Mouse (Mus musculus) embryonic facial prominence, embryonic 11.5 days (tissue): ENCODE data around the gene Tmem170. TPM values are rescaled to one million over a fixed set of nuclear protein-coding genes. Genes with fewer than 3 reads are reported as not detected.
"Not testable (repeated sequence)": the region's sequence is repeated elsewhere in the genome, so short reads cannot be mapped to it uniquely, and the experiment has no call there.

Source experiments
- ATAC-seq: fragments of 200-750 bp; cut with Nextera tagmentation; replicated peaks from 2 replicates; pipeline ENCODE4 v1.8.0; 2017; ENCODE audit warnings: low read depth; ENCODE audit not compliant: insufficient number of reproducible peaks, low FRiP score, low TSS enrichment
- DNase-seq: peaks from one replicate; pipeline ENCODE4 v3.0.0-alpha.2; 2015; ENCODE audit warnings: low spot score
- H3K27ac ChIP-seq: fragments of 300-500 bp; sonication (generic); replicated peaks from 2 replicates; pipeline ENCODE4 v1.5.1; 2014; ENCODE audit warnings: mild to moderate bottlenecking, low read depth, low read length, control low read depth
- H3K27me3 ChIP-seq: fragments of 300-500 bp; sonication (generic); 2 replicates; pipeline ENCODE4 v1.6.1; 2014; ENCODE audit warnings: mild to moderate bottlenecking, low read length, moderate library complexity, mixed read lengths; ENCODE audit not compliant: control insufficient read depth, insufficient read depth
- H3K36me3 ChIP-seq: fragments of 300-500 bp; sonication (generic); replicated peaks from 2 replicates; pipeline ENCODE4 v1.6.1; 2014; ENCODE audit warnings: low read depth, mild to moderate bottlenecking, low read length, moderate library complexity, mixed read lengths; ENCODE audit not compliant: control insufficient read depth, insufficient read depth
- H3K4me1 ChIP-seq: fragments of 300-500 bp; sonication (generic); 2 replicates; pipeline ENCODE4 v1.6.1; 2014; ENCODE audit warnings: low read length, mixed read lengths; ENCODE audit not compliant: control insufficient read depth, insufficient read depth
- H3K4me2 ChIP-seq: fragments of 300-500 bp; sonication (generic); 2 replicates; pipeline ENCODE4 v1.6.1; 2014; ENCODE audit warnings: low read depth, mild to moderate bottlenecking, control low read depth, low read length, moderate library complexity
- H3K4me3 ChIP-seq: fragments of 300-500 bp; sonication (generic); 2 replicates; pipeline ENCODE4 v1.5.1; 2014; ENCODE audit warnings: low read depth, low read length, control low read depth
- H3K9ac ChIP-seq: fragments of 300-500 bp; sonication (generic); replicated peaks from 2 replicates; pipeline ENCODE4 v1.6.1; 2014; ENCODE audit warnings: mild to moderate bottlenecking, control low read depth, low read length
- H3K9me3 ChIP-seq: fragments of 300-500 bp; sonication (generic); replicated peaks from 2 replicates; pipeline ENCODE4 v1.6.1; 2016; ENCODE audit warnings: mild to moderate bottlenecking, low read length, inconsistent platforms, mixed read lengths; ENCODE audit not compliant: control insufficient read depth
- WGBS: fragments of 180-500 bp; shearing (Covaris S2); extraction: QIAGEN DNeasy Blood & Tissue Kit; methylation state at CpG from one replicate; pipeline ENCODE4 v1.1.7; 2014; 5-methylcytosine and 5-hydroxymethylcytosine counted together
- polyA plus RNA-seq: library from polyadenylated mRNA; unstranded; fragments of >200 nt; fragmentation: Nextera tagmentation; extraction: Ambion mirVana; gene quantifications from 2 replicates; pipeline ENCODE4 v1.2.1, GENCODE M21; 2014

The Tmem170 gene
- polyA plus RNA-seq, 1 experiment from 2014 or later: 7.7 TPM

DNA sequence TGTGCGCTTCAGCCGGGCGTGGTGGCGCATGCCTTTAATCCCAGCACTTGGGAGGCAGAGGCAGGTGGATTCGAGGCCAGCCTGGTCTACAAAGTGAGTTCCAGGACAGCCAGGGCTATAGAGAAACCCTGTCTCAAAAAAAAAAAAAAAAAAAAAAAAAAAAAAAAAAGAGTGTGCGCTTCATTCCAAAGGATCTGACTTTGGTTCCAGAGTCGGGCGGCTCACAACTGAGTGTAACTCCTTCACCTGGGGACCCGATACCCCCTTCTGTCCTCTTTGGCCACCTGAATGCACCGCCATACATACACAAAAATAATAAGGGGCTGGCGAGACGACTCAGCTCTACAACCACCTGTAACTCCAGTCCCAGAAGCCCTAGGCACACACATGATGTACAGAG is 23.3 kb downstream of the Tmem170 start:
- H3K4me1 ChIP-seq, H3K36me3 ChIP-seq, H3K27me3 ChIP-seq, ATAC-seq, DNase-seq, H3K9me3 ChIP-seq, H3K27ac ChIP-seq: not testable (repeated sequence)
- WGBS: 61% methylated on average over 12 of the region's 12 CpGs
- peak overlapping the region; percentile 82 for H3K9ac ChIP-seq
- H3K4me3 ChIP-seq: peak overlapping the region; percentile 87
- peak overlapping the region; percentile 24 for H3K4me2 ChIP-seq

DNA sequence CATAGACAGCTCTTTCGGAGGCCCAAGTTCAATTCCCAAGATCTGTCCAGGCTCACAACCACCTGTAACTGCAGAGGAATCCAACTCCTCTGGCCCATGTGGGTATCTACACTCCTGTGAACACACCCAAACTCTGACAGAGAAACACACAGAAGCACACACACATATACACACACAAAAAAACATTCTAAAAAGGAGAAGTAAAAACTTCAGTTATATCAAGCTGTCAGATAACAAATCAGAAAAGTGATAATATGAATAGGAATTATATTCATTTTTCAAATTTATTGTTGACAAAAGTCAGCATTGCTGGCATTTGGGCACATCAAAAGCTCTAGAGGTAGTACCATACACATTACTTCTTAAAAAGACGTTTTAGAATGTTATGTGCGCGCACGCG is 29.8 kb downstream of the Tmem170 start:
- no peaks in the 10 kb centered on the region; the same call in 1 of the 2 replicates for H3K36me3 ChIP-seq
- H3K27me3 ChIP-seq: no peaks in the 10 kb centered on the region
- no peaks in the 10 kb centered on the region for H3K4me1 ChIP-seq
- no peak for ATAC-seq
- H3K27ac ChIP-seq: no peak overlapping the region
- DNase-seq: no peak
- no peak overlapping the region for H3K4me3 ChIP-seq
- no peak overlapping the region for H3K4me2 ChIP-seq
- H3K9ac ChIP-seq: no peak overlapping the region
- H3K9me3 ChIP-seq: no peaks in the 10 kb centered on the region
- 95% methylated on average over 6 of the region's 6 CpGs for WGBS

DNA sequence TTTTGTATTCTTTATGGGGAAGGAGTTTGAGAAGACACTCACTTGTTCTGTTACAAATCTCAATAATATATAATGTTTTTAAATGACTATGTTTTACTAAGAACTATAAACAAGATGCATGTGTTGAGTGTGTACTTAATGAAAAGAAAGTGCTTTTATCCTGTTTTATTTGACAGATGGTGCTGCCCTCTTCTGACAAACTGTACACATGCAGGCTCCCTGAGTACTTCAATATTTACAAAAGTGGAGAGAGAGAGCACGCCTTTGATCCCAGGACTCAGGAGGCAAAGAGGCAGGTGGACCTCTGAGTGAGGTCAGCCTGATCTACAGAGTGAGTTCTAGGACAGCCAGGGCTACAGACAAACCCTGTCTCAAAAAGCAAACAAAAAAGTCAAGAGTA is 41.0 kb downstream of the Tmem170 start:
- 53% methylated on average over 1 of the region's 1 CpGs for WGBS
- Histone ChIP-seq H3K4me2 (no peak overlapping the region), H3K36me3 (no peaks in the 10 kb centered on the region), H3K9ac (no peak overlapping the region), H3K27ac (no peak overlapping the region), H3K4me1 (no peaks in the 10 kb centered on the region), H3K4me3 (no peak overlapping the region), H3K27me3 (no peaks in the 10 kb centered on the region), H3K9me3 (no peaks in the 10 kb centered on the region)
- ATAC-seq (no peak), DNase-seq (peak; percentile 41)

DNA sequence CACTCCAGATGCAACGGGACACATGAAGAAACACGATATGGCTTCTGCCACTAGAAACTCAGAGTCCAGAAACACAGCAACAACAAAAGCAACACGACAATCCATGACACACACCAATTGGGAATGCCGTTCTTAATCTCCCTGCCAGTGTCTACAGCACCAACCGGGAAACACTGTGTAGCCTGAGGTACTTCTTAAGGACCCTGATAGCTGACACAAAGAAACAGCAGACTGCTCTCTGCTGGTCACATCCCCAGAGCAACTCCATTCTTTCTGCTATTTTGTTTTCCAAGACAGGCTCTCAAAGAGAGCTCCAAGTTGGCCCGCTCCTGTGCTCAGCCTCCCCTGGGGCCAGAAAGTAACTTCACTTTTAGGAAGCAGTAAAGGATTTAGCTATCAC is 42.5 kb downstream of the Tmem170 start:
- DNase-seq: no peak

DNA sequence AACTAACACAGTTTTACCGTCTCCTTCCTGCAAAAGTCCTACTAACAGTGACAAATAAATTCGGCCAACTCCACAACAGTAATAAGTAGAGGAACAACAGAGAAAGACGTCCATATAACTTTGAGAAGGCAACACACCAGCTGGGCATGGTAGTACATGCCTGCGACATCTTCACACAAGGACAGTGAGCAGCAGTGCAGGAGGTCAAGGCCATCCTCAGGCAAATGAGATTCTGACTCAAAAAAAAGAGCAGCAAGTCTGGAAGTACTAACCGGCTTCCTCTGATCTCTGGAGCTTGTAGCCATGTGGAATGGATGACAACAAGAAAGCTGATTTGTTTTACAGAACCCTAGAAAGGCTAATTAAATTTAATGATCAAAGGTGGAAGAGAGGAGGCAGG is 43.6 kb downstream of the Tmem170 start:
- Histone ChIP-seq H3K27me3 (no peaks in the 10 kb centered on the region), H3K4me3 (no peak overlapping the region), H3K9ac (no peak overlapping the region), H3K9me3 (no peaks in the 10 kb centered on the region), H3K36me3 (no peaks in the 10 kb centered on the region), H3K4me1 (no peaks in the 10 kb centered on the region), H3K27ac (no peak overlapping the region), H3K4me2 (no peak overlapping the region)
- DNase-seq: no peak
- ATAC-seq: no peak
- WGBS: 76% methylated on average over 5 of the region's 5 CpGs

More for the DNA sequence above, 42.5 kb downstream of the Tmem170 start:
- H3K4me2 ChIP-seq: no peak overlapping the region
- no peaks in the 10 kb centered on the region for H3K4me1 ChIP-seq
- no peaks in the 10 kb centered on the region for H3K27me3 ChIP-seq
- no peak for ATAC-seq
- H3K4me3 ChIP-seq: no peak overlapping the region
- H3K9me3 ChIP-seq: no peaks in the 10 kb centered on the region
- 59% methylated on average over 6 of the region's 6 CpGs for WGBS
- H3K36me3 ChIP-seq: no peaks in the 10 kb centered on the region
- H3K9ac ChIP-seq: no peak overlapping the region
- H3K27ac ChIP-seq: no peak overlapping the region

DNA sequence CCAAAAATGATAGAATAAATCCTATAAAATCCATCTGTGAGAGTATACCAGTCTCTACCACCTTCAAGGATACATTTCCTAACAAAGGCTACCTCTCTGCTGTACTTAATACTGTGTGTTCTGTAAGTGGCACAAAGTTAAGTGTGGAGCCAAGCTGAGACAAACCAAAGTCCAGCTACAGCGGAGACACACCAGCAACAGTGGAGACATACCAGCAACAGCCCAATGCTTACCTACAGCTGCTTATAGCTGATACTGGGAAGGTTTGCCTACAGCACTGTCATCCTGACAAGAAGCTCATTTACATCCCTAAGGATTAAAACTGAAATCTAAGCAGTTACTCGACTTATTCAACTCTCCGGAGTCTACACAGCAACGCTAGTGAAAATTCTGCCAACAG is 44.6 kb downstream of the Tmem170 start:
- Histone ChIP-seq H3K36me3 (no peaks in the 10 kb centered on the region), H3K27ac (no peak overlapping the region)

DNA sequence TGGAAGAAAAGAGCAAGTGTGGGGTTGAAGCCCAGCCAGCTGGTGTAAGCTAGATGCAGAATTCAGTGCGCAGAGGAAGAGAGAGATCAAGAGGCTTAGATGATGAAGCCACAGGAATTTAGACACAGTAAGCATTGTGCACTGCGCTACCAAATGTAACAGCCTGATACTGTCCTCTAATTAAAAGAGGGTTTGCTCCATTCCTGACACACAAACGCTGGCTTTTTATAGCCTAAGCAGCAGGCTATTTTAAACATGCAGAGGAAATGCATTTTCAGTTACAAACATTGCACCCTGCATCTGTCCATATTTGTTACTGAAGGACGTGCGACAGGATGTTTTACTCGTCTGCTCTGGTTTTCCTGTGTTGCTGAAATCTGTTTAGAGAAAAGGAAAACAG is 48.0 kb downstream of the Tmem170 start:
- no peak overlapping the region for H3K27ac ChIP-seq
- ATAC-seq (no peak), DNase-seq (no peak)
- H3K4me1 ChIP-seq: no peaks in the 10 kb centered on the region
- H3K9me3 ChIP-seq: no peaks in the 10 kb centered on the region
- H3K9ac ChIP-seq: no peak overlapping the region
- 80% methylated on average over 6 of the region's 6 CpGs for WGBS
- no peaks in the 10 kb centered on the region for H3K36me3 ChIP-seq
- no peaks in the 10 kb centered on the region for H3K27me3 ChIP-seq
- H3K4me3 ChIP-seq: no peak overlapping the region
- H3K4me2 ChIP-seq: no peak overlapping the region

More for the DNA sequence above, 44.6 kb downstream of the Tmem170 start:
- WGBS: 80% methylated on average over 4 of the region's 4 CpGs
- Histone ChIP-seq H3K27me3 (no peaks in the 10 kb centered on the region), H3K4me1 (no peaks in the 10 kb centered on the region), H3K9me3 (no peaks in the 10 kb centered on the region), H3K4me2 (no peak overlapping the region), H3K9ac (no peak overlapping the region), H3K4me3 (no peak overlapping the region)
- ATAC-seq (no peak), DNase-seq (no peak)

DNA sequence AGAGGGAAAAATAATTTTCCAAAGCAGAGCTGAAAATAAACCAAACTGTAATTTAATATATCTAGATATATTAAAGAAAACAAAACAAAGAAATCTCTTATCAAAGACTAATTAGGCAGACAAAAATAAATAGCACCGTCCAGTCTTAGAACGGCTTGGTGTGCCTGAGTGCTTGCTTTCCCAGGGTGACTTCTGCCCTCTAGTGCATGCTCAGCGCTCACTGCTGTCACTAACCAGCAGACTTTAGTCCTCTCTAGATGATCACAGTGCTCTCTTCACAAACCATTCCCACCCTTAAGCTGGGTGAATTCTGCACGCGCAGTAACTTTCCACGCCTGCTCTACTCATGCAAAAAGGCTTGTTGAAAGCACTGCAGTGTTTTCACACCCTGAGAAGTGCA is 51.3 kb downstream of the Tmem170 start:
- H3K4me1 ChIP-seq: no peaks in the 10 kb centered on the region
- no peak overlapping the region for H3K4me2 ChIP-seq
- H3K27ac ChIP-seq: no peak overlapping the region
- no peak overlapping the region for H3K9ac ChIP-seq
- ATAC-seq: no peak
- H3K9me3 ChIP-seq: no peaks in the 10 kb centered on the region
- peak; percentile 14 for DNase-seq
- 73% methylated on average over 6 of the region's 6 CpGs for WGBS
- H3K36me3 ChIP-seq: no peaks in the 10 kb centered on the region
- H3K27me3 ChIP-seq: no peaks in the 10 kb centered on the region
- no peak overlapping the region for H3K4me3 ChIP-seq
